Mouse (Mus musculus): ENCODE measurements around the gene Trip4.

Trip4 gene

GRCm38 (mm10) chr9:65908394-65909300, at the start of gene Trip4, which contains the start of gene Csnk1g1:
TSS of gene Trip4 (minus strand) at chr9:65908794.
TSS of gene Csnk1g1 (plus strand) at chr9:65908924.
- DNase-seq (ENCODE audit: inconsistent age in 2 of 2, low spot score in 1 of 2): peak; percentile 97 to 98

GRCm38 (mm10) chr9:65951082-65951587, 42.5 kb upstream of the Trip4 start:
- DNase-seq (ENCODE audit: inconsistent age in 2 of 2, low spot score in 1 of 2): peak; percentile 23 to 54

GRCm38 (mm10) chr9:65937566-65937965, 29.0 kb upstream of the Trip4 start:
- no peak for DNase-seq (ENCODE audit: inconsistent age in 2 of 2, low spot score in 1 of 2)

- no peak for DNase-seq (ENCODE audit: inconsistent age in 2 of 2, low spot score in 1 of 2)
Measured at GRCm38 (mm10) chr9:65929826-65930225, 21.2 kb upstream of the Trip4 start.

- DNase-seq (ENCODE audit: inconsistent age in 2 of 2, low spot score in 1 of 2): no peak
Measured at GRCm38 (mm10) chr9:65928456-65928855, 19.9 kb upstream of the Trip4 start.

- DNase-seq (ENCODE audit: inconsistent age in 2 of 2, low spot score in 1 of 2): no peak
Measured at GRCm38 (mm10) chr9:65917015-65917414, 8.4 kb upstream of the Trip4 start.

GRCm38 (mm10) chr9:65913976-65914375, 5.4 kb upstream of the Trip4 start:
- DNase-seq (ENCODE audit: inconsistent age in 2 of 2, low spot score in 1 of 2): no peak

- no peak for DNase-seq (ENCODE audit: inconsistent age in 2 of 2, low spot score in 1 of 2)
Measured at GRCm38 (mm10) chr9:65909837-65910236, 1.2 kb upstream of the Trip4 start.

- peak; percentile 69 to 88 for DNase-seq (ENCODE audit: inconsistent age in 2 of 2, low spot score in 1 of 2)
Measured at GRCm38 (mm10) chr9:65909301-65909801, 757 bp upstream of the Trip4 start.

- DNase-seq (ENCODE audit: inconsistent age in 2 of 2, low spot score in 1 of 2): no peak
Measured at GRCm38 (mm10) chr9:65903419-65903818, 5.2 kb downstream of the Trip4 start.

GRCm38 (mm10) chr9:65902879-65903278, 5.7 kb downstream of the Trip4 start:
- DNase-seq (ENCODE audit: inconsistent age in 2 of 2, low spot score in 1 of 2): no peak

- DNase-seq (ENCODE audit: inconsistent age in 2 of 2, low spot score in 1 of 2): no peak
Measured at GRCm38 (mm10) chr9:65896977-65897376, 11.6 kb downstream of the Trip4 start.

- DNase-seq (ENCODE audit: inconsistent age in 2 of 2, low spot score in 1 of 2): no peak
Measured at GRCm38 (mm10) chr9:65891126-65891525, 17.5 kb downstream of the Trip4 start.

GRCm38 (mm10) chr9:65890143-65890628, 18.4 kb downstream of the Trip4 start, which contains the start of gene Pclaf:
TSS of gene Pclaf (plus strand) at chr9:65890237.
- DNase-seq (ENCODE audit: inconsistent age in 2 of 2, low spot score in 1 of 2): peak; percentile 70 to 86

GRCm38 (mm10) chr9:65884564-65885315, 23.9 kb downstream of the Trip4 start:
- DNase-seq (ENCODE audit: inconsistent age in 2 of 2, low spot score in 1 of 2): peak; percentile 92 to 98

- DNase-seq (ENCODE audit: inconsistent age in 2 of 2, low spot score in 1 of 2): no peak
Measured at GRCm38 (mm10) chr9:65859656-65860055, 48.9 kb downstream of the Trip4 start.

- peak in 1 of 2 experiments; percentile 39 for DNase-seq (ENCODE audit: inconsistent age in 2 of 2, low spot score in 1 of 2)
Measured at GRCm38 (mm10) chr9:65850203-65850602, 58.4 kb downstream of the Trip4 start.

- peak in 1 of 2 experiments; percentile 65 for DNase-seq (ENCODE audit: inconsistent age in 2 of 2, low spot score in 1 of 2)
Measured at GRCm38 (mm10) chr9:65848154-65848553, 60.4 kb downstream of the Trip4 start.

GRCm38 (mm10) chr9:65844421-65845165, 64.0 kb downstream of the Trip4 start:
- DNase-seq (ENCODE audit: inconsistent age in 2 of 2, low spot score in 1 of 2): peak; percentile 31 to 68

GRCm38 (mm10) chr9:65839841-65840240, 68.8 kb downstream of the Trip4 start:
- no peak for DNase-seq (ENCODE audit: inconsistent age in 2 of 2, low spot score in 1 of 2)
